Mouse (Mus musculus): ENCODE measurements around the gene Ccl24. TPM values are rescaled to one million over a fixed set of nuclear protein-coding genes. Genes with fewer than 3 reads are reported as not detected.

The Ccl24 gene
- total RNA-seq, 2 experiments from 2014 or later, result 1.4 to 2.7 TPM

- no peak for DNase-seq
- intact Hi-C loops (cut with DNase I), result loop anchor here (5.0 kb wide), 2 partner anchors 36 to 214 kb away; no protein-coding TSS in a partner anchor
Observed at GRCm38 (mm10) chr5:135547990-135548389, 24.9 kb downstream of the Ccl24 start.

GRCm38 (mm10) chr5:135544865-135545797, 27.7 kb downstream of the Ccl24 start, which contains the start of gene Hip1:
Gene Hip1, minus strand, starts transcription at chr5:135545120.
- peak; percentile 100 for DNase-seq

GRCm38 (mm10) chr5:135544032-135544558, 28.8 kb downstream of the Ccl24 start:
- peak; percentile 44 to 58 for DNase-seq
- intact Hi-C loops (cut with DNase I), result loop anchor here (2.0 kb wide), 1 partner anchor 19 kb away; no protein-coding TSS in a partner anchor

More at GRCm38 (mm10) chr5:135544865-135545797, 27.7 kb downstream of the Ccl24 start, which contains the start of gene Hip1:
- intact Hi-C loops (cut with DNase I), result loop anchor here (2.0 to 5.0 kb wide), 3 partner anchors 20 to 217 kb away; no protein-coding TSS in a partner anchor

GRCm38 (mm10) chr5:135537794-135538214, 35.0 kb downstream of the Ccl24 start:
- no peak for DNase-seq
- intact Hi-C loops (cut with DNase I), result no loop called here

- intact Hi-C loops (cut with DNase I), result no loop called here
- DNase-seq, result no peak
Observed at GRCm38 (mm10) chr5:135537326-135537725, 35.5 kb downstream of the Ccl24 start.

- intact Hi-C loops (cut with DNase I), result no loop called here
- no peak for DNase-seq
Observed at GRCm38 (mm10) chr5:135535867-135536266, 37.0 kb downstream of the Ccl24 start.

GRCm38 (mm10) chr5:135533431-135533830, 39.4 kb downstream of the Ccl24 start:
- intact Hi-C loops (cut with DNase I), result loop anchor here (2.0 kb wide), 1 partner anchor 45 kb away; no protein-coding TSS in a partner anchor
- DNase-seq, result peak; percentile 76 to 80

GRCm38 (mm10) chr5:135531306-135531845, 41.5 kb downstream of the Ccl24 start:
- no peak for DNase-seq
- intact Hi-C loops (cut with DNase I), result no loop called here

GRCm38 (mm10) chr5:135529964-135530363, 42.9 kb downstream of the Ccl24 start:
- intact Hi-C loops (cut with DNase I), result no loop called here
- no peak for DNase-seq

- intact Hi-C loops (cut with DNase I), result no loop called here
- DNase-seq, result no peak
Observed at GRCm38 (mm10) chr5:135529310-135529709, 43.5 kb downstream of the Ccl24 start.

- DNase-seq, result no peak
- intact Hi-C loops (cut with DNase I), result no loop called here
Observed at GRCm38 (mm10) chr5:135527986-135528385, 44.9 kb downstream of the Ccl24 start.

GRCm38 (mm10) chr5:135524660-135525560, 47.9 kb downstream of the Ccl24 start:
- DNase-seq, result peak; percentile 31 to 45
- intact Hi-C loops (cut with DNase I), result loop anchor here (2.0 kb wide), 1 partner anchor 20 kb away; the partner anchor contains the start of gene Hip1

GRCm38 (mm10) chr5:135524087-135524486, 48.8 kb downstream of the Ccl24 start:
- intact Hi-C loops (cut with DNase I), result loop anchor here (2.0 kb wide), 1 partner anchor 21 kb away; the partner anchor contains the start of gene Hip1
- DNase-seq, result no peak

- no peak for DNase-seq
- intact Hi-C loops (cut with DNase I), result no loop called here
Observed at GRCm38 (mm10) chr5:135522111-135522722, 50.6 kb downstream of the Ccl24 start.

Other genes with a start within 250 kb of the Ccl24 start
- gene Fkbp6, start 223.0 kb downstream of the Ccl24 start, total RNA-seq (2021), result under 1 TPM in 1 of 2 experiments, not detected in 1; 0.61 TPM
- gene Trim50, start 219.8 kb downstream of the Ccl24 start, total RNA-seq (2021), result not detected
- gene Nsun5, start 203.1 kb downstream of the Ccl24 start, total RNA-seq (2021), result 10 to 100 TPM; 13.0 to 17.8 TPM
- 10 to 100 TPM; 11.7 to 11.9 TPM for gene Pom121, start 178.5 kb downstream of the Ccl24 start, total RNA-seq (2021)
- 10 to 100 TPM; 32.6 to 38.6 TPM for gene Hip1, start 27.9 kb downstream of the Ccl24 start, total RNA-seq (2021)
- gene Ccl26, start 9.5 kb downstream of the Ccl24 start, total RNA-seq (2021), result not detected
- gene Rhbdd2, start 59.6 kb upstream of the Ccl24 start, total RNA-seq (2021), result 10 to 100 TPM; 18.5 to 18.9 TPM
- 10 to 100 TPM; 69.8 to 76.4 TPM for gene Por, start 97.0 kb upstream of the Ccl24 start, total RNA-seq (2021)
- 10 to 100 TPM; 12.9 to 18.3 TPM for gene Tmem120a, start 171.4 kb upstream of the Ccl24 start, total RNA-seq (2021)
- gene Styxl1, start 205.3 kb upstream of the Ccl24 start, total RNA-seq (2021), result not detected
- gene Mdh2, start 205.4 kb upstream of the Ccl24 start, total RNA-seq (2021), result 1,000 to 10,000 TPM; 1,890 to 1,983 TPM
- gene Srrm3, start 233.8 kb upstream of the Ccl24 start, total RNA-seq (2021), result not detected